Mouse (Mus musculus): ENCODE results near the gene Sowahc.

Sowahc gene

GRCm38 (mm10) chr10:59253541-59254079, 31.9 kb downstream of the Sowahc start:
- DNase-seq: no peak

DNA sequence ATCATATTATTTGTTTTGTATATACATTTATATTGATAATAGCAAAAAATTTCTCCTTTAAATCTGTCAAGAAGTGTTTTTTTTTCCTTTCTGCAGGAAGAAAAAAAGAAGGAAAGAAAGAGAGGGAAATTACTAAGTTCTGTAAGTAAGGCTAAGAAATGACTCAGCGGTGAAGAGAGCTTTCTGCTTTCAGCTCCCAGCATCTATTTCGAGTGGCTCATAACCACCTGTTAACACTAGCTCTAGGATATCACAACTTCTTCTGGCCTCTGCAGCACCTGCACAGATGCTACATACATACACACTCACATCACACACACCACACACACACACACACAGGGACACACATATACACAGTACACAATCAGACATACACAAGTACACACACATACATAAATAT, 34.8 kb downstream of the Sowahc start:
- DNase-seq: no peak

- no peak for DNase-seq
Observed at GRCm38 (mm10) chr10:59259572-59259971, 37.8 kb downstream of the Sowahc start.

DNA sequence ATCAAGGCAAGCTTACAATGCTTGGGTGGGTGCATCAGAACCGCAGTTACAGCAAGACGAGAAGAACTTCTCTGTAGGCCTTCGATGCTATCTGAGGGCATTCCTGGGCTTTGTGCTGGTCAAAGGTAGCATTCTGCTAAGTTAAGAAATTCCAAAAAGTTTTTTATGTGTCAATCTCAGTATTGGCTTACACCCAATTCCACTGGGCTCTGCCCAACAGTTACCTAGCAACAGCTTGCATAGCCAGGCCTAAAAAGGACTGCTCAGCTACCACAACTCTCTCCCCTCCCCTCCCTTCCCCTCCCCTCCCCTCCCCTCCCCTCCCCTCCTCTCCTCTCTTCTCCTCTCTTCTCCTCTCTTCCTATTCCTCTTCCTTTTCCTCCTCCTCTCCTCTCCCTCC, 39.9 kb downstream of the Sowahc start:
- DNase-seq: no peak

DNA sequence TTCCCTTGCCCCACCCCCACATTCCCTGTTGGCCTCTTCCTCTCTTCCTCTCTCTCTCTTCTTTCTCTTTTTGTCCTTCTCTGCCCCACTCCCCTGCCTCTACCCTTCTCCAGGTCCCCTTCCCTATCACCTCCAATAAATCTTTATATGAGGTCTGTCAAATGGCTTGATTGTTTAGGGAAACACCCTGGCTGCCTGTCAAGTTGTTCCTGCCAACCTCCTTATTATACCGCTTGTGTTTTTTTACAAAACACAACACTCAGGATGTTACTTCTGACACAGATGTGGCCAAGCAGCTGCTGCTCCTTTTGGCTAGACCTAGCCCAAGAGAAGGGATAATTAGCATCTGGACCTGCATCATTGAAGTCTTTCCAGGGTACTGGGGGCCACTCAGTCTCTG, 40.3 kb downstream of the Sowahc start:
- no peak for DNase-seq

GRCm38 (mm10) chr10:59262979-59263378, 41.2 kb downstream of the Sowahc start:
- DNase-seq: no peak

DNA sequence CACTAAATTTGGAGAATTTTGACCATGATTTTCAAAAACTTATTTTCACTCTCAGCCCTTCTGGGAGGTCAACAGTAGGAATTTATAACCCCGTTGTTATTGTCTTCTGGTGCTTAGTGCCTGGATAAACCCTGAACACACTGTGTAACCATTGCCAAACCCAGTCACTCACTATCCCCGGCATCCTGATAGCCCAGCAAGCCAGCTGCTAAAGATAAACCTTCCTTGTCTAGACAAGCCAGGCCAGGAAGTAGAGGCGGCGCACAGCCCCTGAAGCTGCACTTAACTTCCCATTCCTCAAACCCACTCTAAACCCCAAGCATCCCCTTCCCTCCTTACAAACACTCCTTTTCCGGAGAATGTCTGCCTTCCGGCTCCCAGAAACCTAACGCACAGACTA, 43.3 kb downstream of the Sowahc start:
- no peak for DNase-seq

- DNase-seq: no peak
Observed at GRCm38 (mm10) chr10:59265674-59266073, 43.9 kb downstream of the Sowahc start.

DNA sequence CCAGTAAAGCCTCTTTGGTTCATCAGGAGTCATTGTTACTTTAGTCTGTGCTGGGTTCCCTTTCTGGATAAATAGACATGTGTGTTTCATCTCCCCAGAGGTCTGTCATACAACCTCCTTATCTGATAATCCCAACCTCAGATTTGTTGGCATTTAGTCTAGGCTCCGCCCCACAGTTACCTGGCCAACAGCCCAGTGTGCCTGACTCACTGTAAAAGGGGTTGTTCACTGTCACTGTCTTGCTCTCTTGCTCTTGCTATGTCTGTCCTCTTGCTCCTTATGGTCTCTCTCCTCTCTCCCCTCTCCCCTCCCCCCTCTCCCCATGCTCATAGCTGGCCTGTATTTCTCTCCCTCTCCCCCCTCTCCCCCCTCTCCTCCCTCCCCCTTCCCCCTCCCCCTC, 44.3 kb downstream of the Sowahc start:
- DNase-seq: peak in 1 of 2 experiments; percentile 53

GRCm38 (mm10) chr10:59267275-59267674, 45.5 kb downstream of the Sowahc start:
- DNase-seq: peak; percentile 13 to 33

GRCm38 (mm10) chr10:59268109-59268508, 46.4 kb downstream of the Sowahc start:
- no peak for DNase-seq

DNA sequence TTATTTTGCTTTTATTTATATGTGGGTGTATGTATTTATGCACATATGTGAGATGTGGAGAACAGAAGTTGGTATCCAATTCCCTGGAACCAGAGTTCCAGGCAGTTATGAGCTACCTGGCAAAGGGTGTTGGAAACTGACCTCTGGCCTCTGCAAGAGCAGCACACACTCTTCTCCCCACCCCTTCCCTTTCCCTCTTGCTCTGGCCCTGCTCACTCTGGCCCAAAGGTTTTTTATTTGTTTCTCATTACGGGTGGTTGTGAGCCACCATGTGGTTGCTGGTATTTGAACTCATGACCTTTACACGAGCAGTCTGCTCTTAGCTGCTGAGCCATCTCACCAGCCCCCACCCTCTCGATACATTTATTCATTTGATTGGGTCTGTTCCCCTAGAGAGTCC, 47.0 kb downstream of the Sowahc start:
- DNase-seq: peak; percentile 25 to 31

DNA sequence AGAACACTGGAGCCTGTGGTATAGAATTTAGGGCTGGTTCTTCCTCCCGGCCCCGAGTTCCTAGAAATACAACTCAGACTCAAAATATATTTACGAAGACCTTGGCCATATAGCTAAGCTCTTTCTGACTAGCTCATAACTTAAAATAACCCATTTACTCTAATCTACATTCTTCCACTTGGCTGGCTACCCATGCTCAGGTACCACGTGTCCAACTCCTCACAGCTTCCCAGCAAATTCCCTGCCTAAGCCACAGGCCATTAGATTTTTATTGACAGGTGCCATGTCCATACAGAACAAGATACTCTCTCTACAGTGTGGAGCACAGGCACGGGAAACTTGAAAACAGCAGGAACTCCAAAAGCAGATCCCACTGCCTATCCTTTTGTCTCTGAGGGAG, 54.0 kb downstream of the Sowahc start:
- DNase-seq: no peak

Data from kidney, postnatal 36 days (tissue).